Mouse (Mus musculus) small intestine, adult 2 months (tissue): Measurements from ENCODE around the gene Scimp.

Experiments used
- CTCF ChIP-seq: fragments of 200-500 bp; IDR thresholded peaks from 2 replicates; pipeline ENCODE4 v1.5.1; 2012; ENCODE audit warnings: low read depth, mild to moderate bottlenecking, control low read depth, inconsistent platforms, low read length, moderate library complexity, mixed read lengths; ENCODE audit not compliant: insufficient replicate concordance, insufficient read length; ENCODE audit errors: extremely low read depth
- POLR2A ChIP-seq: fragments of 200-500 bp; IDR thresholded peaks from 2 replicates; pipeline ENCODE4 v1.6.1; 2012; ENCODE audit warnings: low read depth, mild to moderate bottlenecking, control low read depth, inconsistent platforms, low read length, moderate library complexity

DNA sequence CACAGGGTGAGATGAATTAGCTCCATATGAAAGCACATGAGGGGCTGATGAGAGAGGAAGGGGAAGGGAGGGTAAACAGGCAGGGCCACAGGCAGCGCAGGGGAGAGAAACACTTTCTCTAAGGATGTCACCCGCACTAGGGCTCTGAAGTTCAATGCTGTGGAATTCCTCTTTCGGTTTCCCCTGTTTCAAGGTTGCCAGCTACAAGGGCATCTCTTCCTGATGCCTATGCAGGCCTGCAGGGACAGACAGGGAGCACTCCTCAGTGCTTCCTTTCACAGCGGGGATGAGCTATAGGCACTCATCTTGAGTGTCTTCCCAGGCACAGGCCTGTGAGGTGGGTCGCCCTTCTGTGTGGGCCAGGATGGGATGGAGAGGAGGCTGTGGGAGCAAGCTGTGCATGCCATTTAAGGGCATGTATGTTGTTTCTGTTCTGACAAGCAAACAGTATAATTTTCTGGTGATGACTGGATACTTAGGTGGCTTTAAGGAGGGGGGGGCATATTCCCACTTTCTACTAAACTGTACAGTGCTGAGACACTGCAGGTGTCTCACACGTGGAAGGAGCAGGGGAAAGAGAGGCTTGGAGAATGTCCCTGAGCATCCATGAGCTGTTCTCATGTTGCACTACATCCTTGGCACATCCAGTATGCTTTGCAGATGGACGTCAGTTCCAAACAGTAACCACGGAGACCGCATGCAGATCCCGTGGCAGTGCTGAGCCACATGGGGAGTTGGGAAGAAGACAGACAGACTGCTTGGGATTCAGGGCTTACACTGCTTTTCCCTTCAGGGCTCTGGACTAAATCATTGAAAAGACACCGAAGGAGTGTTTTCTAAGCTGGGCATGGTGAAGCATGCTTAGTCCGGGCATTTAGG, 69.6 kb downstream of the Scimp start:
- no peak for TF ChIP-seq POLR2A
- no peak for TF ChIP-seq CTCF
